Mouse (Mus musculus) liver, embryonic 14.5 days (tissue): Measurements from ENCODE around the gene Vmn1r223. TPM values are rescaled to one million over a fixed set of nuclear protein-coding genes. Genes with fewer than 3 reads are reported as not detected.

Experiments used
- ATAC-seq: fragments of 200-750 bp; cut with Nextera tagmentation; 2 replicates; pipeline ENCODE4 v1.8.0; 2017; ENCODE audit warnings: moderate number of reproducible peaks, mild to moderate bottlenecking, moderate library complexity; ENCODE audit not compliant: insufficient read depth
- DNase-seq, 3 experiments: peaks; one replicate each; pipeline ENCODE4 v3.0.0-alpha.2; 2012 to 2013; ENCODE audit warnings: low read depth in 3 of 3, low spot score in 3 of 3
- H3K27ac ChIP-seq: fragments of 300-500 bp; sonication (generic); 2 replicates; pipeline ENCODE4 v1.5.1; 2014; ENCODE audit warnings: moderate library complexity, mild to moderate bottlenecking, control low read depth, inconsistent platforms
- H3K27me3 ChIP-seq: fragments of 300-500 bp; sonication (generic); 2 replicates; pipeline ENCODE4 v1.6.1; 2014; ENCODE audit warnings: mild to moderate bottlenecking, low read length, moderate library complexity; ENCODE audit not compliant: control insufficient read depth, insufficient read depth
- H3K36me3 ChIP-seq: fragments of 300-500 bp; sonication (generic); replicated peaks from 2 replicates; pipeline ENCODE4 v1.6.1; 2014; ENCODE audit warnings: low read depth; ENCODE audit not compliant: control insufficient read depth, insufficient read depth
- H3K4me1 ChIP-seq, 2 experiments: fragments of 200-500 bp in 1 of 2; fragments of 300-500 bp in 1 of 2; sonication (generic) in 1 of 2; replicated peaks; 2 replicates each; pipeline ENCODE4 v1.6.1; 2012 to 2014; ENCODE audit warnings: antibody characterized with exemption in 1 of 2, inconsistent platforms in 1 of 2, low read length in 1 of 2; ENCODE audit not compliant: control insufficient read depth in 2 of 2, insufficient read depth in 2 of 2
- H3K4me2 ChIP-seq: fragments of 300-500 bp; sonication (generic); 2 replicates; pipeline ENCODE4 v1.6.1; 2014; ENCODE audit warnings: low read depth, mild to moderate bottlenecking, control low read depth, moderate library complexity
- H3K4me3 ChIP-seq, 2 experiments: fragments of 200-500 bp in 1 of 2; fragments of 300-500 bp in 1 of 2; sonication (generic) in 1 of 2; 2 replicates each; pipeline ENCODE4 v1.5.1; 2012 to 2014; ENCODE audit warnings: low read depth in 2 of 2, low read length in 2 of 2, mild to moderate bottlenecking in 2 of 2, control low read depth in 1 of 2, inconsistent platforms in 1 of 2, moderate library complexity in 1 of 2; ENCODE audit not compliant: insufficient read depth in 1 of 2
- H3K9ac ChIP-seq: fragments of 300-500 bp; sonication (generic); replicated peaks from 2 replicates; pipeline ENCODE4 v1.6.1; 2014; ENCODE audit warnings: mild to moderate bottlenecking, control low read depth, moderate library complexity
- H3K9me3 ChIP-seq: fragments of 300-500 bp; sonication (generic); 2 replicates; pipeline ENCODE4 v1.6.1; 2016; ENCODE audit warnings: low read length, mixed read lengths; ENCODE audit not compliant: control insufficient read depth
- CTCF ChIP-seq: IDR thresholded peaks from 2 replicates; pipeline ENCODE4 v1.5.1; 2016; ENCODE audit warnings: antibody characterized with exemption, low read depth, control low read depth
- EP300 ChIP-seq: IDR thresholded peaks from 2 replicates; pipeline ENCODE4 v1.6.1; 2016; ENCODE audit warnings: antibody characterized with exemption, low read depth
- WGBS: fragments of 180-500 bp; shearing (Covaris S2); extraction: QIAGEN DNeasy Blood & Tissue Kit; methylation state at CpG from one replicate; pipeline ENCODE4 v1.1.7; 2014; ENCODE audit not compliant: insufficient replicate concordance; 5-methylcytosine and 5-hydroxymethylcytosine counted together
- polyA plus RNA-seq, 2 experiments: library from polyadenylated mRNA; depleted of rRNA in 1 of 2; stranded (reverse) in 1 of 2; unstranded in 1 of 2; fragments of >200 nt; fragmentation: Nextera tagmentation in 1 of 2; extraction: Ambion mirVana in 1 of 2; gene quantifications; 2 replicates each; pipeline versions ENCODE4 v1.2.1 to v1.2.3; 2012 to 2014

Gene Vmn1r223
- polyA plus RNA-seq, 2 experiments: not detected

- no peak for ATAC-seq
- Histone ChIP-seq H3K4me3 (no peak overlapping the region; a peak in 1 of 4 replicates), H3K4me2 (peak overlapping the region; percentile 45)
Measured at GRCm38 (mm10) chr13:23269681-23270080, 22.7 kb downstream of the Vmn1r223 start.

GRCm38 (mm10) chr13:23270321-23271101, 23.6 kb downstream of the Vmn1r223 start:
- Histone ChIP-seq H3K27ac (no peak overlapping the region), H3K36me3 (no peaks in the 10 kb centered on the region), H3K4me3 (peak overlapping the region; percentile 17 to 32), H3K4me1 (peaks cover 0 to 2% of the 10 kb centered on the region in 2 experiments; a peak in 2 of 4 replicates), H3K4me2 (peak overlapping the region; percentile 45), H3K27me3 (no peaks in the 10 kb centered on the region), H3K9me3 (no peaks in the 10 kb centered on the region), H3K9ac (no peak overlapping the region)
- DNase-seq (peak in 1 of 3 experiments; percentile 37), ATAC-seq (peak; percentile 78)
- 2% methylated on average over 34 of the region's 34 CpGs for WGBS
- no peak for TF ChIP-seq EP300
- TF ChIP-seq CTCF: no peak

More at GRCm38 (mm10) chr13:23269681-23270080, 22.7 kb downstream of the Vmn1r223 start:
- Histone ChIP-seq H3K36me3 (no peaks in the 10 kb centered on the region), H3K27me3 (no peaks in the 10 kb centered on the region), H3K4me1 (peaks cover 0 to 2% of the 10 kb centered on the region in 2 experiments; a peak in 2 of 4 replicates), H3K9ac (no peak overlapping the region), H3K27ac (no peak overlapping the region), H3K9me3 (no peaks in the 10 kb centered on the region)
- TF ChIP-seq CTCF (no peak), EP300 (no peak)
- no peak for DNase-seq
- WGBS: 15% methylated on average over 11 of the region's 11 CpGs

GRCm38 (mm10) chr13:23279576-23279975, 32.6 kb downstream of the Vmn1r223 start:
- no peaks in the 10 kb centered on the region for H3K9me3 ChIP-seq
- no peak overlapping the region for H3K4me2 ChIP-seq
- no peaks in the 10 kb centered on the region for H3K4me1 ChIP-seq
- H3K9ac ChIP-seq: no peak overlapping the region
- H3K27ac ChIP-seq: no peak overlapping the region
- DNase-seq: no peak
- 63% methylated on average over 4 of the region's 4 CpGs for WGBS
- H3K4me3 ChIP-seq: no peak overlapping the region
- no peaks in the 10 kb centered on the region for H3K36me3 ChIP-seq
- no peak for ATAC-seq
- no peaks in the 10 kb centered on the region for H3K27me3 ChIP-seq
- TF ChIP-seq CTCF (no peak), EP300 (no peak)

GRCm38 (mm10) chr13:23279992-23280391, 33.1 kb downstream of the Vmn1r223 start:
- no peak for TF ChIP-seq EP300
- no peak for TF ChIP-seq CTCF
- H3K27me3 ChIP-seq: no peaks in the 10 kb centered on the region
- H3K27ac ChIP-seq: no peak overlapping the region
- DNase-seq (no peak), ATAC-seq (no peak)
- no peaks in the 10 kb centered on the region for H3K9me3 ChIP-seq
- no peak overlapping the region for H3K4me3 ChIP-seq
- WGBS: 53% methylated on average over 3 of the region's 3 CpGs
- H3K4me1 ChIP-seq: peaks cover 0 to 2% of the 10 kb centered on the region in 2 experiments; a peak in 2 of 4 replicates
- no peaks in the 10 kb centered on the region for H3K36me3 ChIP-seq
- H3K4me2 ChIP-seq: no peak overlapping the region
- no peak overlapping the region for H3K9ac ChIP-seq

GRCm38 (mm10) chr13:23285191-23285920, 38.4 kb downstream of the Vmn1r223 start:
- peak overlapping the region; percentile 83 for H3K4me2 ChIP-seq
- H3K36me3 ChIP-seq: no peaks in the 10 kb centered on the region
- H3K27me3 ChIP-seq: peaks cover 11% of the 10 kb centered on the region
- H3K4me3 ChIP-seq: peak overlapping the region; percentile 55 to 61
- H3K9ac ChIP-seq: no peak overlapping the region
- WGBS: 2% methylated on average over 22 of the region's 22 CpGs
- ATAC-seq (peak; percentile 91), DNase-seq (no peak)
- no peaks in the 10 kb centered on the region for H3K9me3 ChIP-seq
- peaks cover 0 to 2% of the 10 kb centered on the region in 2 experiments; a peak in 2 of 4 replicates for H3K4me1 ChIP-seq
- TF ChIP-seq CTCF (no peak), EP300 (no peak)
- no peak overlapping the region for H3K27ac ChIP-seq
